Mouse (Mus musculus) ES-Bruce4 (cell line): ENCODE data around the gene Napepld. TPM values are rescaled to one million over a fixed set of nuclear protein-coding genes. Genes with fewer than 3 reads are reported as not detected.

ENCODE experiments used
- polyA plus RNA-seq: library from polyadenylated mRNA; stranded (reverse); fragments of >200 nt; gene quantifications from 2 replicates; pipeline ENCODE4 v1.2.4, GENCODE M21; 2011; ENCODE audit warnings: low read depth; ENCODE audit not compliant: missing spikeins, insufficient read depth, insufficient read length

Napepld gene
- polyA plus RNA-seq, 1 experiment = 6.4 TPM

Other genes with a start within 250 kb of the Napepld start
- 0.73 TPM in 1 of 2 replicates, not detected in the other for gene Lrrc17, start 157.8 kb downstream of the Napepld start, polyA plus RNA-seq
- not detected in 2 replicates for gene Fbxl13, start 55.8 kb downstream of the Napepld start, polyA plus RNA-seq
- 74.3 and 74.7 TPM in 2 replicates for gene Armc10, start 55.6 kb downstream of the Napepld start, polyA plus RNA-seq
- 107 and 111 TPM in 2 replicates for gene Pmpcb, start 35.7 kb upstream of the Napepld start, polyA plus RNA-seq
- 113 and 119 TPM in 2 replicates for gene Dnajc2, start 83.9 kb upstream of the Napepld start, polyA plus RNA-seq
- 137 TPM in 2 replicates for gene Psmc2, start 83.9 kb upstream of the Napepld start, polyA plus RNA-seq
- not detected in 2 replicates for gene Slc26a5, start 164.2 kb upstream of the Napepld start, polyA plus RNA-seq